Comparison of ENCODE assay signal across 8 mouse cellular contexts in the genomic region with DNA sequence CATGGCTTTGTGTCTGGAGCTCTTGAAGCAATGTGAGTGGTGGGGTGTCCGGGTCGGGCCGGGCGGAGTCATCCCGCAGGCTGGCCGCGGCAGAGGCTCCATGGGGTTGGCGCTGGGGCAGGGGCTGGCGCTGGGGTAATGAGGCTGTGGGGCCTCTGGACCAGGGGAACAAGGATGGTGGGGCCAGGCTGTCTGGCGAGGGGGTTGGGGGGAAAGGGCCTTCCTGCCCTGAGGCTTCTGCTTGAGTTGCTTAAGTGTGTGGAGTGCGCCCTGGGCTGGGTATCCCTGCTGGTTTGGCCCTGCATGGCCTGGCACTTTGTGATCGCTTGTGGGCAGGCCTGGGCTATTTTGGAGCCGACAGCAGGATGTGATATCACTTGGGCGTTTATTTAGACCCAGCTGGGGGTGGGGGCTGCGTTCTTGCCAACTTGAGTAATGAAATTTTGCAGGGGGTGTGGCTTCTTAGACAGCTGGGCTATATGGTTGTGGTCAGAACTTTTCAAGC. TPM values are rescaled to one million over a fixed set of nuclear protein-coding genes. Genes with fewer than 3 reads are reported as not detected.
DNase-seq lines count a peak whose midpoint lies in the region; ATAC-seq and TF ChIP-seq lines count a peak whose summit lies in the region.

No protein-coding gene starts in this region.

- peaks cover 19% of the 10 kb centered on the region for H3K27me3 ChIP-seq in E14TG2a.4 (ENCODE audit: insufficient read depth, low read length)
- H3K27me3 ChIP-seq in forebrain, embryonic 11.5 days (ENCODE audit: control insufficient read depth, insufficient read depth, low read length): no peaks in the 10 kb centered on the region
- no peaks in the 10 kb centered on the region for H3K27me3 ChIP-seq in heart, embryonic 15.5 days
- H3K27me3 ChIP-seq in lung, embryonic 15.5 days: no peaks in the 10 kb centered on the region

- 1% methylated on average over 15 of the region's 15 CpGs for WGBS in forebrain, embryonic 11.5 days
- WGBS in heart, embryonic 15.5 days: 1% methylated on average over 15 of the region's 15 CpGs
- 3% methylated on average over 15 of the region's 15 CpGs for WGBS in lung, embryonic 15.5 days

- peak overlapping the region; percentile 87 for H3K4me3 ChIP-seq in E14TG2a.4 (replicated peaks; ENCODE audit: low read length)
- peak overlapping the region; percentile 93 for H3K4me3 ChIP-seq in forebrain, embryonic 11.5 days (ENCODE audit: low read depth, low read length)
- H3K4me3 ChIP-seq in heart, embryonic 15.5 days: peak overlapping the region; percentile 90
- peak overlapping the region; percentile 96 for H3K4me3 ChIP-seq in lung, embryonic 15.5 days

- peak overlapping the region; percentile 95 for H3K9ac ChIP-seq in forebrain, embryonic 11.5 days (ENCODE audit: low read length)
- peak overlapping the region; percentile 87 for H3K9ac ChIP-seq in heart, embryonic 15.5 days
- H3K9ac ChIP-seq in lung, embryonic 15.5 days: peak overlapping the region; percentile 90

- H3K4me2 ChIP-seq in forebrain, embryonic 11.5 days (ENCODE audit: low read depth, low read length, severe bottlenecking): peak overlapping the region; percentile 79
- peak overlapping the region; percentile 83 for H3K4me2 ChIP-seq in heart, embryonic 15.5 days
- peak overlapping the region; percentile 89 for H3K4me2 ChIP-seq in lung, embryonic 15.5 days

- H3K9me3 ChIP-seq in E14TG2a.4 (ENCODE audit: low read length): no peaks in the 10 kb centered on the region
- no peaks in the 10 kb centered on the region for H3K9me3 ChIP-seq in forebrain, embryonic 11.5 days (ENCODE audit: control insufficient read depth, low read length)
- H3K9me3 ChIP-seq in heart, embryonic 15.5 days (replicated peaks): no peaks in the 10 kb centered on the region
- H3K9me3 ChIP-seq in lung, embryonic 15.5 days: no peaks in the 10 kb centered on the region

- H3K27ac ChIP-seq in forebrain, embryonic 11.5 days (ENCODE audit: low read depth, low read length): peak overlapping the region; percentile 79
- H3K27ac ChIP-seq in heart, embryonic 15.5 days: peak overlapping the region; percentile 80
- H3K27ac ChIP-seq in lung, embryonic 15.5 days: peak overlapping the region; percentile 71

- ATAC-seq in forebrain, embryonic 11.5 days (replicated peaks; ENCODE audit: low FRiP score): peak; percentile 16; the same call in 1 of the 2 replicates
- ATAC-seq in heart, embryonic 15.5 days (replicated peaks; ENCODE audit: insufficient number of reproducible peaks, insufficient read depth, low FRiP score, low read depth): peak; percentile 10; the same call in 1 of the 2 replicates
- peak; percentile 6; the same call in 1 of the 2 replicates for ATAC-seq in lung, embryonic 15.5 days (ENCODE audit: borderline replicate concordance, extremely low read depth, low FRiP score, low TSS enrichment)
- no peak for ATAC-seq in inflammation-experienced regulatory T-cells, adult 6 months

- H3K36me3 ChIP-seq in E14TG2a.4 (ENCODE audit: insufficient read depth, low read length): peaks cover 11% of the 10 kb centered on the region; the same call in 1 of the 2 replicates
- no peaks in the 10 kb centered on the region for H3K36me3 ChIP-seq in forebrain, embryonic 11.5 days (ENCODE audit: control insufficient read depth, insufficient read depth, low read length)
- no peaks in the 10 kb centered on the region for H3K36me3 ChIP-seq in heart, embryonic 15.5 days
- no peaks in the 10 kb centered on the region for H3K36me3 ChIP-seq in lung, embryonic 15.5 days

- DNase-seq in adrenal gland, postnatal 14 days: peak; percentile 69
- peak; percentile 76 for DNase-seq in forebrain, embryonic 11.5 days (ENCODE audit: low spot score)
- DNase-seq in kidney, postnatal 10 days: peak; percentile 82
- peak; percentile 67 for DNase-seq in retina, embryonic 14.5 days (ENCODE audit: low spot score)

- TF ChIP-seq CTCF in E14TG2a.4 (conservative IDR thresholded peaks at IDR 0.05; ENCODE audit: low read length): no peak

- peaks cover 86% of the 10 kb centered on the region for H3K4me1 ChIP-seq in E14TG2a.4 (replicated peaks; ENCODE audit: low read depth, low read length)
- H3K4me1 ChIP-seq in forebrain, embryonic 11.5 days (replicated peaks; ENCODE audit: control insufficient read depth, insufficient read depth, low read length): peaks cover 16% of the 10 kb centered on the region; the same call in 1 of the 2 replicates
- H3K4me1 ChIP-seq in heart, embryonic 15.5 days (replicated peaks): peaks cover 78% of the 10 kb centered on the region
- H3K4me1 ChIP-seq in lung, embryonic 15.5 days: peaks cover 76% of the 10 kb centered on the region

RNA-seq across cellular contexts. Expression of a gene that starts 53.1 kb away (rescaled TPM):
- 54.6 and 70.5 TPM in 2 replicates for total RNA-seq in adrenal gland, postnatal 14 days (2021)
- polyA plus RNA-seq in forebrain, embryonic 11.5 days (2014; fragmentation: Nextera tagmentation; extraction: Ambion mirVana): 105 and 121 TPM in 2 replicates
- 1,553 and 1,598 TPM in 2 replicates for polyA plus RNA-seq in heart, embryonic 15.5 days (2015; fragmentation: Nextera tagmentation; extraction: Ambion mirVana)
- 443 and 454 TPM in 2 replicates for polyA plus RNA-seq in lung, embryonic 15.5 days (2015; fragmentation: Nextera tagmentation; extraction: Ambion mirVana)
- not detected for polyA plus RNA-seq in inflammation-experienced regulatory T-cells, adult 6 months (2017; shearing (Covaris generic))

Comparison
In these comparisons a context has a peak if more than half of its experiments do, and no peak if none do; other contexts are left out.
1. RNA of a gene that starts 53.1 kb away (polyA plus RNA-seq): 1,553 to 1,598 TPM in heart, embryonic 15.5 days, 443 to 454 TPM in lung, embryonic 15.5 days and 105 to 121 TPM in forebrain, embryonic 11.5 days; not detected in inflammation-experienced regulatory T-cells, adult 6 months; every median in the first group is over 10 times any median in the second.
2. Peak in every context shown above with its lines, with median percentiles within 50 percentile points of each other: H3K4me3 ChIP-seq, DNase-seq, H3K27ac ChIP-seq, H3K4me2 ChIP-seq and H3K9ac ChIP-seq.